Mouse (Mus musculus): ENCODE measurements around the gene Wfdc5. TPM values are rescaled to one million over a fixed set of nuclear protein-coding genes. Genes with fewer than 3 reads are reported as not detected.

Wfdc5 gene
- total RNA-seq, 2 experiments from 2014 or later = 0.44 to 0.62 TPM

- no peak for DNase-seq
- intact Hi-C loops (cut with DNase I; ENCODE audit: low total_unique reads) = no loop called here
Measured at GRCm38 (mm10) chr2:164177831-164178230, 4.7 kb downstream of the Wfdc5 start.

- DNase-seq = no peak
- intact Hi-C loops (cut with DNase I; ENCODE audit: low total_unique reads) = no loop called here
Measured at GRCm38 (mm10) chr2:164175850-164176249, 6.7 kb downstream of the Wfdc5 start.

GRCm38 (mm10) chr2:164174649-164175395 lies 7.7 kb downstream of the Wfdc5 start:
- DNase-seq = no peak
- intact Hi-C loops (cut with DNase I; ENCODE audit: low total_unique reads) = no loop called here

- intact Hi-C loops (cut with DNase I; ENCODE audit: low total_unique reads) = no loop called here
- DNase-seq = peak; percentile 69
Measured at GRCm38 (mm10) chr2:164173394-164173793, 9.1 kb downstream of the Wfdc5 start.

- DNase-seq = no peak
- intact Hi-C loops (cut with DNase I; ENCODE audit: low total_unique reads) = no loop called here
Measured at GRCm38 (mm10) chr2:164170902-164171301, 11.6 kb downstream of the Wfdc5 start, which contains the start of gene Kcns1. Gene Kcns1 (minus strand): TSS chr2:164171113.

- DNase-seq = no peak
- intact Hi-C loops (cut with DNase I; ENCODE audit: low total_unique reads) = no loop called here
Measured at GRCm38 (mm10) chr2:164170326-164170725, 12.2 kb downstream of the Wfdc5 start.

GRCm38 (mm10) chr2:164168571-164168946 lies 14.0 kb downstream of the Wfdc5 start:
- no peak for DNase-seq
- intact Hi-C loops (cut with DNase I; ENCODE audit: low total_unique reads) = no loop called here

GRCm38 (mm10) chr2:164167752-164168570 lies 14.6 kb downstream of the Wfdc5 start:
- no peak for DNase-seq
- intact Hi-C loops (cut with DNase I; ENCODE audit: low total_unique reads) = no loop called here

- no peak for DNase-seq
- intact Hi-C loops (cut with DNase I; ENCODE audit: low total_unique reads) = no loop called here
Measured at GRCm38 (mm10) chr2:164164941-164165340, 17.6 kb downstream of the Wfdc5 start.

GRCm38 (mm10) chr2:164161515-164162055 lies 21.0 kb downstream of the Wfdc5 start:
- DNase-seq = no peak
- intact Hi-C loops (cut with DNase I; ENCODE audit: low total_unique reads) = no loop called here

- intact Hi-C loops (cut with DNase I; ENCODE audit: low total_unique reads) = no loop called here
Measured at GRCm38 (mm10) chr2:164158838-164159237, 23.7 kb downstream of the Wfdc5 start.

GRCm38 (mm10) chr2:164156158-164156557 lies 26.4 kb downstream of the Wfdc5 start:
- DNase-seq = no peak
- intact Hi-C loops (cut with DNase I; ENCODE audit: low total_unique reads) = no loop called here

More at GRCm38 (mm10) chr2:164158838-164159237, 23.7 kb downstream of the Wfdc5 start:
- DNase-seq = no peak

- intact Hi-C loops (cut with DNase I; ENCODE audit: low total_unique reads) = no loop called here
- no peak for DNase-seq
Measured at GRCm38 (mm10) chr2:164154007-164154406, 28.5 kb downstream of the Wfdc5 start.

- DNase-seq = no peak
- intact Hi-C loops (cut with DNase I; ENCODE audit: low total_unique reads) = no loop called here
Measured at GRCm38 (mm10) chr2:164152341-164152740, 30.2 kb downstream of the Wfdc5 start.

- intact Hi-C loops (cut with DNase I; ENCODE audit: low total_unique reads) = no loop called here
- DNase-seq = no peak
Measured at GRCm38 (mm10) chr2:164150086-164150760, 32.3 kb downstream of the Wfdc5 start.

- no peak for DNase-seq
- intact Hi-C loops (cut with DNase I; ENCODE audit: low total_unique reads) = no loop called here
Measured at GRCm38 (mm10) chr2:164146556-164146955, 36.0 kb downstream of the Wfdc5 start.

GRCm38 (mm10) chr2:164144541-164144940 lies 38.0 kb downstream of the Wfdc5 start:
- intact Hi-C loops (cut with DNase I; ENCODE audit: low total_unique reads) = no loop called here
- no peak for DNase-seq

GRCm38 (mm10) chr2:164144025-164144424 lies 38.5 kb downstream of the Wfdc5 start:
- intact Hi-C loops (cut with DNase I; ENCODE audit: low total_unique reads) = no loop called here
- DNase-seq = no peak

- intact Hi-C loops (cut with DNase I; ENCODE audit: low total_unique reads) = no loop called here
- DNase-seq = peak; percentile 22
Measured at GRCm38 (mm10) chr2:164142021-164142420, 40.5 kb downstream of the Wfdc5 start.

- intact Hi-C loops (cut with DNase I; ENCODE audit: low total_unique reads) = loop anchor here (10.0 kb wide), 1 partner anchor 247 kb away; the partner anchor contains the start of gene Slpi
- no peak for DNase-seq
Measured at GRCm38 (mm10) chr2:164137754-164138153, 44.8 kb downstream of the Wfdc5 start.

Data from gastrocnemius, postnatal 14 days (tissue).